Mouse (Mus musculus): ENCODE data around the gene Sema3b. TPM values are rescaled to one million over a fixed set of nuclear protein-coding genes. Genes with fewer than 3 reads are reported as not detected.

Gene Sema3b
- 3.3 TPM in 2 replicates for polyA plus RNA-seq (2012; rRNA removed)

- H3K27me3 ChIP-seq (ENCODE audit: control insufficient read depth, insufficient read depth, low read length) = no peaks in the 10 kb centered on the region
- H3K4me3 ChIP-seq (ENCODE audit: extremely low read depth, insufficient read depth, insufficient read length) = no peak within 1 kb of the TSS
- no peak for TF ChIP-seq CTCF (IDR thresholded peaks at IDR 0.05; ENCODE audit: extremely low read depth, insufficient read depth, insufficient read length, insufficient replicate concordance)
- no peak for TF ChIP-seq POLR2A (IDR thresholded peaks at IDR 0.05; ENCODE audit: low read depth, low read length)
- peaks cover 3% of the 10 kb centered on the region for H3K4me1 ChIP-seq (ENCODE audit: control insufficient read depth, insufficient read depth, insufficient read length)
- 72% methylated on average over 12 of the region's 12 CpGs for WGBS
- peaks cover 4% of the 10 kb centered on the region; the same call in 1 of the 2 replicates for H3K36me3 ChIP-seq (ENCODE audit: control insufficient read depth, insufficient read depth, low read length)
- DNase-seq (ENCODE audit: low read depth in 1 of 2, low spot score in 2 of 2) = no peak
- no peak within 1 kb of the TSS for H3K27ac ChIP-seq (ENCODE audit: insufficient read depth, low read length)
Observed at GRCm38 (mm10) chr9:107608741-107609432, at the start of gene Sema3b. TSS of gene Sema3b (minus strand) at chr9:107609229.

- no peak overlapping the region for H3K27ac ChIP-seq (ENCODE audit: insufficient read depth, low read length)
- no peaks in the 10 kb centered on the region for H3K27me3 ChIP-seq (ENCODE audit: control insufficient read depth, insufficient read depth, low read length)
Observed at GRCm38 (mm10) chr9:107658096-107658495, 49.1 kb upstream of the Sema3b start.

GRCm38 (mm10) chr9:107657144-107657543 lies 48.1 kb upstream of the Sema3b start:
- no peaks in the 10 kb centered on the region for H3K27me3 ChIP-seq (ENCODE audit: control insufficient read depth, insufficient read depth, low read length)
- H3K4me3 ChIP-seq (ENCODE audit: extremely low read depth, insufficient read depth, insufficient read length) = no peak overlapping the region
- TF ChIP-seq CTCF (IDR thresholded peaks at IDR 0.05; ENCODE audit: extremely low read depth, insufficient read depth, insufficient read length, insufficient replicate concordance) (no peak), POLR2A (IDR thresholded peaks at IDR 0.05; ENCODE audit: low read depth, low read length) (no peak)
- 71% methylated on average over 5 of the region's 5 CpGs for WGBS
- no peak for DNase-seq (ENCODE audit: low read depth in 1 of 2, low spot score in 2 of 2)
- H3K27ac ChIP-seq (ENCODE audit: insufficient read depth, low read length) = no peak overlapping the region
- no peaks in the 10 kb centered on the region for H3K4me1 ChIP-seq (ENCODE audit: control insufficient read depth, insufficient read depth, insufficient read length)
- no peaks in the 10 kb centered on the region for H3K36me3 ChIP-seq (ENCODE audit: control insufficient read depth, insufficient read depth, low read length)

More at GRCm38 (mm10) chr9:107658096-107658495, 49.1 kb upstream of the Sema3b start:
- no peaks in the 10 kb centered on the region for H3K36me3 ChIP-seq (ENCODE audit: control insufficient read depth, insufficient read depth, low read length)
- 90% methylated on average over 6 of the region's 6 CpGs for WGBS
- no peak overlapping the region for H3K4me3 ChIP-seq (ENCODE audit: extremely low read depth, insufficient read depth, insufficient read length)
- no peak for TF ChIP-seq POLR2A (IDR thresholded peaks at IDR 0.05; ENCODE audit: low read depth, low read length)
- no peak for TF ChIP-seq CTCF (IDR thresholded peaks at IDR 0.05; ENCODE audit: extremely low read depth, insufficient read depth, insufficient read length, insufficient replicate concordance)
- DNase-seq (ENCODE audit: low read depth in 1 of 2, low spot score in 2 of 2) = no peak
- H3K4me1 ChIP-seq (ENCODE audit: control insufficient read depth, insufficient read depth, insufficient read length) = no peaks in the 10 kb centered on the region

- no peaks in the 10 kb centered on the region for H3K36me3 ChIP-seq (ENCODE audit: control insufficient read depth, insufficient read depth, low read length)
- H3K27ac ChIP-seq (ENCODE audit: insufficient read depth, low read length) = no peak overlapping the region
- no peak overlapping the region for H3K4me3 ChIP-seq (ENCODE audit: extremely low read depth, insufficient read depth, insufficient read length)
- DNase-seq (ENCODE audit: low read depth in 1 of 2, low spot score in 2 of 2) = no peak
- H3K27me3 ChIP-seq (ENCODE audit: control insufficient read depth, insufficient read depth, low read length) = no peaks in the 10 kb centered on the region
- TF ChIP-seq CTCF (IDR thresholded peaks at IDR 0.05; ENCODE audit: extremely low read depth, insufficient read depth, insufficient read length, insufficient replicate concordance) (no peak), POLR2A (IDR thresholded peaks at IDR 0.05; ENCODE audit: low read depth, low read length) (no peak)
- 81% methylated on average over 4 of the region's 4 CpGs for WGBS
- no peaks in the 10 kb centered on the region for H3K4me1 ChIP-seq (ENCODE audit: control insufficient read depth, insufficient read depth, insufficient read length)
Observed at GRCm38 (mm10) chr9:107654585-107654984, 45.6 kb upstream of the Sema3b start.

- H3K4me3 ChIP-seq (ENCODE audit: extremely low read depth, insufficient read depth, insufficient read length) = no peak overlapping the region
- H3K4me1 ChIP-seq (ENCODE audit: control insufficient read depth, insufficient read depth, insufficient read length) = no peaks in the 10 kb centered on the region
- TF ChIP-seq POLR2A (IDR thresholded peaks at IDR 0.05; ENCODE audit: low read depth, low read length) = no peak
- no peak for TF ChIP-seq CTCF (IDR thresholded peaks at IDR 0.05; ENCODE audit: extremely low read depth, insufficient read depth, insufficient read length, insufficient replicate concordance)
- WGBS = 81% methylated on average over 2 of the region's 2 CpGs
- H3K36me3 ChIP-seq (ENCODE audit: control insufficient read depth, insufficient read depth, low read length) = no peaks in the 10 kb centered on the region
- no peak for DNase-seq (ENCODE audit: low read depth in 1 of 2, low spot score in 2 of 2)
- H3K27me3 ChIP-seq (ENCODE audit: control insufficient read depth, insufficient read depth, low read length) = no peaks in the 10 kb centered on the region
- H3K27ac ChIP-seq (ENCODE audit: insufficient read depth, low read length) = no peak overlapping the region
Observed at GRCm38 (mm10) chr9:107653474-107653873, 44.4 kb upstream of the Sema3b start.

GRCm38 (mm10) chr9:107650708-107651481 lies 41.9 kb upstream of the Sema3b start:
- Histone ChIP-seq H3K36me3 (ENCODE audit: control insufficient read depth, insufficient read depth, low read length) (no peaks in the 10 kb centered on the region), H3K27ac (ENCODE audit: insufficient read depth, low read length) (no peak overlapping the region), H3K27me3 (ENCODE audit: control insufficient read depth, insufficient read depth, low read length) (no peaks in the 10 kb centered on the region), H3K4me1 (ENCODE audit: control insufficient read depth, insufficient read depth, insufficient read length) (no peaks in the 10 kb centered on the region), H3K4me3 (ENCODE audit: extremely low read depth, insufficient read depth, insufficient read length) (no peak overlapping the region)
- no peak for DNase-seq (ENCODE audit: low read depth in 1 of 2, low spot score in 2 of 2)
- TF ChIP-seq POLR2A (IDR thresholded peaks at IDR 0.05; ENCODE audit: low read depth, low read length) = no peak
- 66% methylated on average over 12 of the region's 12 CpGs for WGBS

GRCm38 (mm10) chr9:107650225-107650624 lies 41.2 kb upstream of the Sema3b start:
- WGBS = 86% methylated on average over 7 of the region's 7 CpGs
- DNase-seq (ENCODE audit: low read depth in 1 of 2, low spot score in 2 of 2) = no peak
- Histone ChIP-seq H3K36me3 (ENCODE audit: control insufficient read depth, insufficient read depth, low read length) (no peaks in the 10 kb centered on the region), H3K27me3 (ENCODE audit: control insufficient read depth, insufficient read depth, low read length) (no peaks in the 10 kb centered on the region), H3K4me3 (ENCODE audit: extremely low read depth, insufficient read depth, insufficient read length) (no peak overlapping the region), H3K4me1 (ENCODE audit: control insufficient read depth, insufficient read depth, insufficient read length) (no peaks in the 10 kb centered on the region), H3K27ac (ENCODE audit: insufficient read depth, low read length) (no peak overlapping the region)
- no peak for TF ChIP-seq CTCF (IDR thresholded peaks at IDR 0.05; ENCODE audit: extremely low read depth, insufficient read depth, insufficient read length, insufficient replicate concordance)
- no peak for TF ChIP-seq POLR2A (IDR thresholded peaks at IDR 0.05; ENCODE audit: low read depth, low read length)
